8 mouse cellular contexts compared by ENCODE assay signal in genomic region chr1:195232658-195233057, GRCm38 (mm10). TPM values are rescaled to one million over a fixed set of nuclear protein-coding genes. Genes with fewer than 3 reads are reported as not detected.
DNase-seq lines count a peak whose midpoint lies in the region; ATAC-seq and TF ChIP-seq lines count a peak whose summit lies in the region.

No protein-coding gene starts in this region.

- TF ChIP-seq CTCF in lung, adult 2 months (IDR thresholded peaks at IDR 0.05; ENCODE audit: insufficient read depth, low read length) = peak; percentile 21; the same call in 1 of the 2 replicates

- TF ChIP-seq POLR2A in lung, adult 2 months (IDR thresholded peaks at IDR 0.05; ENCODE audit: borderline replicate concordance, extremely low read depth, low read depth, low read length) = no peak

- peak; percentile 42 for DNase-seq in gastrocnemius, adult 18-20 months (ENCODE audit: low spot score)
- DNase-seq in gastrocnemius, postnatal 14 days = no peak
- peak; percentile 78 for DNase-seq in embryo, embryonic 10.5 days (ENCODE audit: low spot score)
- peak; percentile 15 to 48 for DNase-seq in heart, postnatal 14 days
- DNase-seq in kidney, postnatal 36 days = peak; percentile 58 to 75
- DNase-seq in lung, adult 2 months = peak; percentile 9
- DNase-seq in retina, postnatal 1 day = peak; percentile 74

- no peaks in the 10 kb centered on the region for H3K4me1 ChIP-seq in lung, adult 2 months (ENCODE audit: control insufficient read depth, insufficient read depth, low read length)

- no peak overlapping the region for H3K4me3 ChIP-seq in lung, adult 2 months (replicated peaks; ENCODE audit: extremely low read depth, low read depth, low read length)

- ATAC-seq in activated CD4-positive, CD25-positive, alpha-beta regulatory T cell, adult 4 months = peak; percentile 92

- intact Hi-C loops in gastrocnemius, postnatal 14 days (cut with DNase I; ENCODE audit: low total_unique reads) = no loop called here
- intact Hi-C loops in heart, postnatal 14 days (cut with DNase I) = loop anchor here (5.0 kb wide), 1 partner anchor 100 kb away; the partner anchor contains the start of gene Cr1l

RNA-seq across cellular contexts. Expression of gene Cr2, which starts 56.1 kb away (rescaled TPM):
- total RNA-seq in gastrocnemius, adult 18-20 months (2021) = not detected
- total RNA-seq in gastrocnemius, postnatal 14 days (2021) = not detected
- 1 to 10 TPM; 2.0 to 4.0 TPM for polyA plus RNA-seq in activated CD4-positive, CD25-positive, alpha-beta regulatory T cell, adult 4 months (2017; shearing (Covaris generic))
- total RNA-seq in heart, postnatal 14 days (2021) = under 1 TPM; 0.07 to 0.24 TPM
- polyA plus RNA-seq in lung, adult 2 months (2012; rRNA removed) = 0.45 and 1.1 TPM in 2 replicates
